Mouse (Mus musculus) C2C12 (cell line): ENCODE results near the gene Mc3r.

ENCODE experiments used
- CEBPB ChIP-seq: IDR thresholded peaks from one replicate; pipeline ENCODE4 v1.6.1; 2011; ENCODE audit warnings: low read depth, mild to moderate bottlenecking, control low read depth, moderate library complexity
- CTCF ChIP-seq: IDR thresholded peaks from one replicate; pipeline ENCODE4 v1.5.1; 2011; ENCODE audit not compliant: control insufficient read depth, insufficient read depth, insufficient read length
- MAX ChIP-seq: IDR thresholded peaks from one replicate; pipeline ENCODE4 v1.6.1; 2011; ENCODE audit warnings: mild to moderate bottlenecking, control low read depth
- MYOD1 ChIP-seq: IDR thresholded peaks from one replicate; pipeline ENCODE4 v1.6.1; 2011; ENCODE audit warnings: low read depth; ENCODE audit not compliant: control insufficient read depth, insufficient read length
- MYOG ChIP-seq: IDR thresholded peaks from one replicate; pipeline ENCODE4 v1.6.1; 2011; ENCODE audit not compliant: control insufficient read depth, insufficient read length; ENCODE audit errors: extremely low read depth
- USF1 ChIP-seq: IDR thresholded peaks from one replicate; pipeline ENCODE4 v1.6.1; 2011; ENCODE audit warnings: low read depth, mild to moderate bottlenecking, control low read depth, moderate library complexity

DNA sequence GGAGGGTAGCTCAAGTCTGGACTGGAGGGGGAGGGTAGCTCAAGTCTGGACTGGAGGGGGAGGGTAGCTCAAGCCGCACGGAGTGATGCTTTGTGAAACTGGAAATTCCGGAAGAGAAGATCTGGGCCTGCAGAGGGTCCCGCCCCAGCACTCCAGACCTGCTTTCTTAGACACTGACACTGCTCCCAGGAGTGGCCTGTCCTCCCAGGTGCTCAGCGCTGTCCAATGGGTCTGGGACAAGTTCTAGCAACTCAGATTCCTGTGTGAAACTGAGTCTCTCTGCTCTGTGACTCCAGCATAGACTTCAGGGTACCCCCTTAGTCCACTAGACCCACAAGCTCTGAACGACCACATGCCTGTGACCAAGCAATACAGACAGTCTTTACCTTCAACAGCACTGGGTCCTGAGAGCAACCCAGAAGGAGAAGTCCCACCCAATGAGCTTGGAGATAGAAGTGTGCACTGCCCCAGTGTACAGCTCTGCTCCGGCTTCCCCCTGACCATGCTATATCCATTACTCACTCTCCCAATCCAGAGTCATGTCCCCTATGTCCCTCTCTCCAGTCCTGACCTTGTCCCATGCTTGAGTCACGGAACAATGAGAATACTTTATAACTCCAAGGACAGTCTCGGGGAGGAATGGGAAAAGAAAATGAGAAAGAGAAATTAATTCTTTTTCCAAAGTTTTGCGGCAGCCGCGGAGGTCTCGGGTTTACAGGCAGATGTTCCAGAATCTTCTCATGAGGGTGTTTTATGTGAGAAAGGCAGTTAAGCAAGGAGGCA is 46.1 kb upstream of the Mc3r start:
- TF ChIP-seq CTCF (no peak), MAX (no peak), CEBPB (no peak), USF1 (no peak), MYOG (no peak), MYOD1 (no peak)
